Mouse (Mus musculus): ENCODE data around the gene Chmp1a. TPM values are rescaled to one million over a fixed set of nuclear protein-coding genes. Genes with fewer than 3 reads are reported as not detected.
A peak's percentile ranks its signal among the peaks of the same experiment; 100 is the strongest.

Chmp1a gene
- polyA plus RNA-seq, 1 experiment = 70.5 TPM

- no peak overlapping the region for H3K4me3 ChIP-seq (ENCODE audit: extremely low read depth, insufficient read depth, insufficient read length)
- H3K27me3 ChIP-seq (ENCODE audit: control insufficient read depth, insufficient read depth, low read length) = no peaks in the 10 kb centered on the region
- H3K4me1 ChIP-seq (ENCODE audit: control insufficient read depth, insufficient read depth, insufficient read length) = no peaks in the 10 kb centered on the region
- TF ChIP-seq POLR2A (IDR thresholded peaks at IDR 0.05; ENCODE audit: low read depth, low read length) (no peak), CTCF (IDR thresholded peaks at IDR 0.05; ENCODE audit: extremely low read depth, insufficient read depth, insufficient read length, insufficient replicate concordance) (no peak)
- no peak overlapping the region for H3K27ac ChIP-seq (ENCODE audit: insufficient read depth, low read length)
- WGBS = 88% methylated on average over 7 of the region's 7 CpGs
- DNase-seq (ENCODE audit: low read depth in 1 of 2, low spot score in 2 of 2) = no peak
- peaks cover 15% of the 10 kb centered on the region for H3K36me3 ChIP-seq (ENCODE audit: control insufficient read depth, insufficient read depth, low read length)
Measured at GRCm38 (mm10) chr8:123242107-123242923, 29.8 kb upstream of the Chmp1a start.

GRCm38 (mm10) chr8:123239398-123239797 lies 26.8 kb upstream of the Chmp1a start:
- peaks cover 7% of the 10 kb centered on the region for H3K4me1 ChIP-seq (ENCODE audit: control insufficient read depth, insufficient read depth, insufficient read length)
- H3K27ac ChIP-seq (ENCODE audit: insufficient read depth, low read length) = no peak overlapping the region
- peaks cover 4% of the 10 kb centered on the region; the same call in 1 of the 2 replicates for H3K36me3 ChIP-seq (ENCODE audit: control insufficient read depth, insufficient read depth, low read length)
- no peak overlapping the region for H3K4me3 ChIP-seq (ENCODE audit: extremely low read depth, insufficient read depth, insufficient read length)
- 93% methylated on average over 10 of the region's 10 CpGs for WGBS
- no peak for DNase-seq (ENCODE audit: low read depth in 1 of 2, low spot score in 2 of 2)
- no peaks in the 10 kb centered on the region for H3K27me3 ChIP-seq (ENCODE audit: control insufficient read depth, insufficient read depth, low read length)
- TF ChIP-seq POLR2A (IDR thresholded peaks at IDR 0.05; ENCODE audit: low read depth, low read length) = no peak
- no peak for TF ChIP-seq CTCF (IDR thresholded peaks at IDR 0.05; ENCODE audit: extremely low read depth, insufficient read depth, insufficient read length, insufficient replicate concordance)

GRCm38 (mm10) chr8:123235520-123236497 lies 23.2 kb upstream of the Chmp1a start, which contains the start of gene Spata2l:
Spata2l (minus strand) TSS chr8:123236233.
- 2% methylated on average over 57 of the region's 57 CpGs for WGBS
- no peak within 1 kb of the TSS for H3K27ac ChIP-seq (ENCODE audit: insufficient read depth, low read length)
- H3K27me3 ChIP-seq (ENCODE audit: control insufficient read depth, insufficient read depth, low read length) = no peaks in the 10 kb centered on the region
- peaks cover 7% of the 10 kb centered on the region for H3K4me1 ChIP-seq (ENCODE audit: control insufficient read depth, insufficient read depth, insufficient read length)
- peak within 1 kb of the TSS; percentile 98 for H3K4me3 ChIP-seq (ENCODE audit: extremely low read depth, insufficient read depth, insufficient read length)
- H3K36me3 ChIP-seq (ENCODE audit: control insufficient read depth, insufficient read depth, low read length) = no peaks in the 10 kb centered on the region
- DNase-seq (ENCODE audit: low read depth in 1 of 2, low spot score in 2 of 2) = peak; percentile 72 to 87
- peak; percentile 36; the same call in 1 of the 2 replicates for TF ChIP-seq POLR2A (IDR thresholded peaks at IDR 0.05; ENCODE audit: low read depth, low read length)
- peak; percentile 9; the same call in 1 of the 2 replicates for TF ChIP-seq CTCF (IDR thresholded peaks at IDR 0.05; ENCODE audit: extremely low read depth, insufficient read depth, insufficient read length, insufficient replicate concordance)

GRCm38 (mm10) chr8:123234918-123235519 lies 22.5 kb upstream of the Chmp1a start:
- Histone ChIP-seq H3K36me3 (ENCODE audit: control insufficient read depth, insufficient read depth, low read length) (no peaks in the 10 kb centered on the region), H3K27me3 (ENCODE audit: control insufficient read depth, insufficient read depth, low read length) (no peaks in the 10 kb centered on the region), H3K27ac (ENCODE audit: insufficient read depth, low read length) (no peak overlapping the region), H3K4me1 (ENCODE audit: control insufficient read depth, insufficient read depth, insufficient read length) (peaks cover 7% of the 10 kb centered on the region), H3K4me3 (ENCODE audit: extremely low read depth, insufficient read depth, insufficient read length) (peak overlapping the region; percentile 98; the same call in 1 of the 2 replicates)
- TF ChIP-seq POLR2A (IDR thresholded peaks at IDR 0.05; ENCODE audit: low read depth, low read length) (no peak), CTCF (IDR thresholded peaks at IDR 0.05; ENCODE audit: extremely low read depth, insufficient read depth, insufficient read length, insufficient replicate concordance) (no peak)
- no peak for DNase-seq (ENCODE audit: low read depth in 1 of 2, low spot score in 2 of 2)
- 39% methylated on average over 13 of the region's 13 CpGs for WGBS

- TF ChIP-seq CTCF (IDR thresholded peaks at IDR 0.05; ENCODE audit: extremely low read depth, insufficient read depth, insufficient read length, insufficient replicate concordance) = no peak
- no peak for TF ChIP-seq POLR2A (IDR thresholded peaks at IDR 0.05; ENCODE audit: low read depth, low read length)
- Histone ChIP-seq H3K36me3 (ENCODE audit: control insufficient read depth, insufficient read depth, low read length) (no peaks in the 10 kb centered on the region), H3K27ac (ENCODE audit: insufficient read depth, low read length) (no peak overlapping the region), H3K4me1 (ENCODE audit: control insufficient read depth, insufficient read depth, insufficient read length) (peaks cover 7% of the 10 kb centered on the region), H3K4me3 (ENCODE audit: extremely low read depth, insufficient read depth, insufficient read length) (no peak overlapping the region), H3K27me3 (ENCODE audit: control insufficient read depth, insufficient read depth, low read length) (no peaks in the 10 kb centered on the region)
- DNase-seq (ENCODE audit: low read depth in 1 of 2, low spot score in 2 of 2) = no peak
- 87% methylated on average over 11 of the region's 11 CpGs for WGBS
Measured at GRCm38 (mm10) chr8:123233760-123234159, 21.2 kb upstream of the Chmp1a start.

- peaks cover 7% of the 10 kb centered on the region for H3K4me1 ChIP-seq (ENCODE audit: control insufficient read depth, insufficient read depth, insufficient read length)
- no peaks in the 10 kb centered on the region for H3K27me3 ChIP-seq (ENCODE audit: control insufficient read depth, insufficient read depth, low read length)
- H3K36me3 ChIP-seq (ENCODE audit: control insufficient read depth, insufficient read depth, low read length) = no peaks in the 10 kb centered on the region
- DNase-seq (ENCODE audit: low read depth in 1 of 2, low spot score in 2 of 2) = no peak
- no peak for TF ChIP-seq CTCF (IDR thresholded peaks at IDR 0.05; ENCODE audit: extremely low read depth, insufficient read depth, insufficient read length, insufficient replicate concordance)
- no peak for TF ChIP-seq POLR2A (IDR thresholded peaks at IDR 0.05; ENCODE audit: low read depth, low read length)
- 80% methylated on average over 12 of the region's 13 CpGs for WGBS
- H3K4me3 ChIP-seq (ENCODE audit: extremely low read depth, insufficient read depth, insufficient read length) = no peak overlapping the region
- no peak overlapping the region for H3K27ac ChIP-seq (ENCODE audit: insufficient read depth, low read length)
Measured at GRCm38 (mm10) chr8:123233300-123233699, 20.7 kb upstream of the Chmp1a start.
